Mouse (Mus musculus): ENCODE measurements around the gene Elp5. TPM values are rescaled to one million over a fixed set of nuclear protein-coding genes. Genes with fewer than 3 reads are reported as not detected.

Elp5 gene
- polyA plus RNA-seq, 1 experiment from 2014 or later, result 57.7 TPM

- no peak for TF ChIP-seq CTCF (IDR thresholded peaks at IDR 0.05; ENCODE audit: low read depth)
- H3K36me3 ChIP-seq (ENCODE audit: control insufficient read depth, insufficient read depth), result no peaks in the 10 kb centered on the region
- no peak overlapping the region for H3K9ac ChIP-seq (ENCODE audit: low read depth, low read length)
- peaks cover 5% of the 10 kb centered on the region for H3K27me3 ChIP-seq (replicated peaks; ENCODE audit: control insufficient read depth, insufficient read depth, low read length)
- no peak overlapping the region for H3K4me3 ChIP-seq (ENCODE audit: low read depth, low read length)
- H3K4me2 ChIP-seq (replicated peaks; ENCODE audit: low read depth), result no peak overlapping the region
- peaks cover 13% of the 10 kb centered on the region for H3K4me1 ChIP-seq (replicated peaks; ENCODE audit: control insufficient read depth, insufficient read depth, low read length)
- 22% methylated on average over 4 of the region's 4 CpGs for WGBS
- peak overlapping the region; percentile 46; the same call in 1 of the 2 replicates for H3K27ac ChIP-seq (ENCODE audit: low read depth, low read length)
- H3K9me3 ChIP-seq (ENCODE audit: control insufficient read depth), result no peaks in the 10 kb centered on the region
- ATAC-seq, result no peak
These were observed 44.9 kb downstream of the Elp5 start for GRCm38 (mm10) chr11:69937385-69937784.

GRCm38 (mm10) chr11:69936714-69937347 is 45.5 kb downstream of the Elp5 start:
- ATAC-seq, result no peak
- no peaks in the 10 kb centered on the region for H3K9me3 ChIP-seq (ENCODE audit: control insufficient read depth)
- H3K4me3 ChIP-seq (ENCODE audit: low read depth, low read length), result no peak overlapping the region
- no peaks in the 10 kb centered on the region for H3K36me3 ChIP-seq (ENCODE audit: control insufficient read depth, insufficient read depth)
- peak overlapping the region; percentile 46; the same call in 1 of the 2 replicates for H3K27ac ChIP-seq (ENCODE audit: low read depth, low read length)
- H3K4me2 ChIP-seq (replicated peaks; ENCODE audit: low read depth), result peak overlapping the region; percentile 89
- H3K4me1 ChIP-seq (replicated peaks; ENCODE audit: control insufficient read depth, insufficient read depth, low read length), result peaks cover 13% of the 10 kb centered on the region
- TF ChIP-seq CTCF (IDR thresholded peaks at IDR 0.05; ENCODE audit: low read depth), result no peak
- WGBS, result 29% methylated on average over 9 of the region's 9 CpGs
- H3K9ac ChIP-seq (ENCODE audit: low read depth, low read length), result no peak overlapping the region
- H3K27me3 ChIP-seq (replicated peaks; ENCODE audit: control insufficient read depth, insufficient read depth, low read length), result peaks cover 5% of the 10 kb centered on the region

DNA sequence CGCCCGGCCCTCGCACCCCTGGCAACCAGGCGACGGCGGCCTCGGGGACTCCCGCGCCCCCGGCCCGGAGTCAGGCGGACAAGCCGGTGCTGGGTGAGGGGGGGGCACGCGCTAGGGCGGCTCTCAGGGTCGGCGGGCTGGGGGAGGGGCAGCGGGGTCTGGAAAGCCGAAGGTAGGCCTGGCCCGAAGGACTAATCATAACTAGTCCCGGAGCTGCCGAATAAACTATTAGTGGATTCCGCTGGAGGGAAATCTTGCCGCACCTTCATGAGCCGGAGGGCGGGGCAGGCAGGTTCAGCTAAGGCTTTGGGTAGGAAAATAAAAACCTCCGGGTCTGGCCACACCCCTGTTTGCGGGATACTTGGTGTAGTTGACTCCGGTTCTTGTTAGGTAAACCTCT is 46.2 kb downstream of the Elp5 start:
- Histone ChIP-seq H3K36me3 (ENCODE audit: control insufficient read depth, insufficient read depth) (no peaks in the 10 kb centered on the region), H3K27me3 (replicated peaks; ENCODE audit: control insufficient read depth, insufficient read depth, low read length) (peaks cover 5% of the 10 kb centered on the region), H3K4me2 (replicated peaks; ENCODE audit: low read depth) (peak overlapping the region; percentile 89), H3K9me3 (ENCODE audit: control insufficient read depth) (no peaks in the 10 kb centered on the region), H3K4me3 (ENCODE audit: low read depth, low read length) (peak overlapping the region; percentile 43), H3K4me1 (replicated peaks; ENCODE audit: control insufficient read depth, insufficient read depth, low read length) (peaks cover 13% of the 10 kb centered on the region), H3K9ac (ENCODE audit: low read depth, low read length) (0 out of 2 replicates have a peak overlapping the region, but pooled peaks have one; percentile 22), H3K27ac (ENCODE audit: low read depth, low read length) (no peak overlapping the region)
- TF ChIP-seq CTCF (IDR thresholded peaks at IDR 0.05; ENCODE audit: low read depth), result no peak
- 2% methylated on average over 30 of the region's 30 CpGs for WGBS
- ATAC-seq, result no peak

DNA sequence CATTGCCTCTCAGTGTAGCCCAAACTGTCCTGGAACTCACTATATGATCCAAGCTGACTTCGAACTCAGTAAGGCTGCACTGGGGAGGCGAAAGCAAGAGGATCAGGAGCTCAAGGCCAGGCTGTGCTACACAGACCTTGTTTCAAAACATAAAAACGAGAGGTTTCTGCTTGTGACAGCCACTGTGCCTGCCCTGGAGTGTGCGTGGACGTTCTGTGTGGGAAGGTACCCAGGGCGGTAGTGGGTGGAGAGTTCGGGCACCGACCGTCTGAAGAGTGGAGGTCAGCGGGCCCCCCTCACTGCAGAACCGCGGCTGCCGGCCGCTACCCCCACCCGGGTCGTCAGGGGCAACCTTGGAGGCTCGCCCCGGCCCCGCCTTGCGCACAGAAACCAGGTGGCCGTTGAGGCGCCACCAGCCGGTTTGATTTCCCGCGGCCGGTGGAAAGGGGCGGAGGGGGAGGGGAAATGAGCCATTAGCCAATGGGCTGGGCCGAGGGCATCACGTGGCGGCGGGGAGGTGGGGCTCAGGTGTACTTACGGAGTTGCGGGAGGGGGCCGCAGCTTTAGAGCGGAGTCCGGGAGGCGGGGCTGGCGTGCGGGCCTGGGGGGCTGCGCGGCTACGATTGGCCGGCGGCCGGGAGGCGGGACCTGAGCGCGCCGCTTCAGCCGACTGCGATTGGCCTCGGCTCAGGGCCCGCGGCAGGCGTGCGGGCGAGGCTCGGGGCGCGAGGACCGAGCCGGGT is 47.0 kb downstream of the Elp5 start, which contains the start of gene Ybx2:
Gene Ybx2 (plus strand): TSS at position 660 of the 743 bp plus-strand sequence.
- H3K36me3 ChIP-seq (ENCODE audit: control insufficient read depth, insufficient read depth), result no peaks in the 10 kb centered on the region
- H3K4me1 ChIP-seq (replicated peaks; ENCODE audit: control insufficient read depth, insufficient read depth, low read length), result peaks cover 13% of the 10 kb centered on the region
- H3K27ac ChIP-seq (ENCODE audit: low read depth, low read length), result no peak within 1 kb of the TSS
- ATAC-seq, result peak; percentile 74
- peak within 1 kb of the TSS; percentile 89 for H3K4me2 ChIP-seq (replicated peaks; ENCODE audit: low read depth)
- H3K27me3 ChIP-seq (replicated peaks; ENCODE audit: control insufficient read depth, insufficient read depth, low read length), result peaks cover 5% of the 10 kb centered on the region
- H3K9ac ChIP-seq (ENCODE audit: low read depth, low read length), result 0 out of 2 replicates have a peak within 1 kb of the TSS, but pooled peaks have one; percentile 22
- TF ChIP-seq CTCF (IDR thresholded peaks at IDR 0.05; ENCODE audit: low read depth), result peak; percentile 31
- peak within 1 kb of the TSS; percentile 43 for H3K4me3 ChIP-seq (ENCODE audit: low read depth, low read length)
- WGBS, result 3% methylated on average over 48 of the region's 62 CpGs
- H3K9me3 ChIP-seq (ENCODE audit: control insufficient read depth), result no peaks in the 10 kb centered on the region

DNA sequence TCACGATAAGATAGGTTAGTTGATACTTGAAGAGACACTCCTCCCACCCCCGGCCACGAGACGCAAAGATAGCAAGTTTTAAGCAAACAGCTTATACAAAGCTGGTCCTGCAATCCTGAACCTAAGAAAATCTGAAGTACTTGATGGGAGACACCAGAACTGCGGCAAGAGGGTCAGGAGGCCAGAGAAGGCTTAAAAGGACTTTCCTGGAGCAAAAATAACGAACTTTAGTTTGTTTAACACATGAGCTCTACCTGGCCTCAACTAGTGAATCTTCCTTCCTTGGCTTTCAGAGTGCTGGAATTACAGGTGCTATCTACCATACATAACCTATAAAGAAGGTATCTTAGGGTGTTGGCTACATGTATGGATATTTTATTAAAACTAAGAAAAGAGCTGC is 47.6 kb downstream of the Elp5 start:
- Histone ChIP-seq H3K27me3 (replicated peaks; ENCODE audit: control insufficient read depth, insufficient read depth, low read length) (peaks cover 5% of the 10 kb centered on the region), H3K4me2 (replicated peaks; ENCODE audit: low read depth) (0 out of 2 replicates have a peak overlapping the region, but pooled peaks have one; percentile 57), H3K36me3 (ENCODE audit: control insufficient read depth, insufficient read depth) (no peaks in the 10 kb centered on the region), H3K9me3 (ENCODE audit: control insufficient read depth) (no peaks in the 10 kb centered on the region), H3K27ac (ENCODE audit: low read depth, low read length) (no peak overlapping the region), H3K4me3 (ENCODE audit: low read depth, low read length) (peak overlapping the region; percentile 19; the same call in 1 of the 2 replicates), H3K9ac (ENCODE audit: low read depth, low read length) (no peak overlapping the region), H3K4me1 (replicated peaks; ENCODE audit: control insufficient read depth, insufficient read depth, low read length) (peaks cover 13% of the 10 kb centered on the region)
- 13% methylated on average over 6 of the region's 6 CpGs for WGBS
- no peak for ATAC-seq
- no peak for TF ChIP-seq CTCF (IDR thresholded peaks at IDR 0.05; ENCODE audit: low read depth)

DNA sequence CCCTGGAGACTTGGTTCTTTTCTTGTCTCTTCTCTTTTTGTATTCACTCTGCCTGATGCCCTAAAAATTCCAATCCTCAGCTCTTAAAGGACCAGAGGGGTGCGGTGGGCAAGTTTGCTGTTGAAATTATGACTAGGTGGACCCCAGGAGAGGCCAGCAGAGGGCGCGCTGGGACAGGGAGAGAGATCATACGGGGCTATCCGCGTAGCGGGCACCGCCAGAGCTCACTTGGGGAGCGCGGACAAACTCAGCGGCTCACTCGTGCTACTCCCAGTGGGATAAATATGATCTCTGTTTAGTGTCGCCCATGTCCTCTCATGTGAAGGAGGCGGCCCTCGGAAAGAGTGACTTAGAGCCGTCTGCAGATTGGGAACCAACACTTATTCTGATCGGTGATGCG is 48.1 kb downstream of the Elp5 start:
- H3K4me2 ChIP-seq (replicated peaks; ENCODE audit: low read depth), result peak overlapping the region; percentile 57
- H3K27me3 ChIP-seq (replicated peaks; ENCODE audit: control insufficient read depth, insufficient read depth, low read length), result peaks cover 5% of the 10 kb centered on the region
- H3K4me3 ChIP-seq (ENCODE audit: low read depth, low read length), result peak overlapping the region; percentile 19
- no peaks in the 10 kb centered on the region for H3K36me3 ChIP-seq (ENCODE audit: control insufficient read depth, insufficient read depth)
- peaks cover 13% of the 10 kb centered on the region for H3K4me1 ChIP-seq (replicated peaks; ENCODE audit: control insufficient read depth, insufficient read depth, low read length)
- TF ChIP-seq CTCF (IDR thresholded peaks at IDR 0.05; ENCODE audit: low read depth), result peak; percentile 96
- H3K27ac ChIP-seq (ENCODE audit: low read depth, low read length), result no peak overlapping the region
- WGBS, result 1% methylated on average over 18 of the region's 18 CpGs
- no peak overlapping the region for H3K9ac ChIP-seq (ENCODE audit: low read depth, low read length)
- H3K9me3 ChIP-seq (ENCODE audit: control insufficient read depth), result no peaks in the 10 kb centered on the region
- peak; percentile 32; the same call in 1 of the 2 replicates for ATAC-seq

All from intestine, postnatal 0 days (tissue).